Mouse (Mus musculus) forebrain, embryonic 14.5 days (tissue): ENCODE measurements around the gene Kcne4. TPM values are rescaled to one million over a fixed set of nuclear protein-coding genes. Genes with fewer than 3 reads are reported as not detected.

ENCODE experiments used
- ATAC-seq: fragments of 200-750 bp; cut with Nextera tagmentation; 2 replicates; pipeline ENCODE4 v1.8.0; 2017; ENCODE audit warnings: mild to moderate bottlenecking, moderate library complexity
- DNase-seq: peaks from one replicate; pipeline ENCODE4 v3.0.0-alpha.2; 2015; ENCODE audit warnings: low spot score
- H3K27ac ChIP-seq: fragments of 300-500 bp; sonication (generic); 2 replicates; pipeline ENCODE4 v1.5.1; 2014; ENCODE audit warnings: low read depth, mild to moderate bottlenecking, control low read depth, low read length, moderate library complexity
- H3K27me3 ChIP-seq: fragments of 300-500 bp; sonication (generic); replicated peaks from 2 replicates; pipeline ENCODE4 v1.6.1; 2014; ENCODE audit warnings: low read length, control low read depth, mixed read lengths; ENCODE audit not compliant: control insufficient read depth, insufficient read depth
- H3K36me3 ChIP-seq: fragments of 300-500 bp; sonication (generic); 2 replicates; pipeline ENCODE4 v1.6.1; 2014; ENCODE audit warnings: low read length, control low read depth; ENCODE audit not compliant: control insufficient read depth, insufficient read depth
- H3K4me1 ChIP-seq: fragments of 300-500 bp; sonication (generic); 2 replicates; pipeline ENCODE4 v1.6.1; 2014; ENCODE audit warnings: antibody characterized with exemption, low read length, control low read depth; ENCODE audit not compliant: control insufficient read depth, insufficient read depth
- H3K4me2 ChIP-seq: fragments of 300-500 bp; sonication (generic); 2 replicates; pipeline ENCODE4 v1.6.1; 2014; ENCODE audit warnings: mild to moderate bottlenecking, control low read depth, low read length
- H3K4me3 ChIP-seq: fragments of 300-500 bp; sonication (generic); 2 replicates; pipeline ENCODE4 v1.5.1; 2014; ENCODE audit warnings: low read depth, low read length, control low read depth
- H3K9ac ChIP-seq: fragments of 300-500 bp; sonication (generic); 2 replicates; pipeline ENCODE4 v1.6.1; 2014; ENCODE audit warnings: mild to moderate bottlenecking, low read length, control low read depth, moderate library complexity
- H3K9me3 ChIP-seq: fragments of 300-500 bp; sonication (generic); replicated peaks from 2 replicates; pipeline ENCODE4 v1.6.1; 2016; ENCODE audit warnings: low read length, control low read depth, mixed read lengths; ENCODE audit not compliant: control insufficient read depth
- WGBS: fragments of 180-500 bp; shearing (Covaris S2); extraction: QIAGEN DNeasy Blood & Tissue Kit; methylation state at CpG from one replicate; pipeline ENCODE4 v1.1.7; 2014; 5-methylcytosine and 5-hydroxymethylcytosine counted together
- polyA plus RNA-seq: library from polyadenylated mRNA; unstranded; fragments of >200 nt; fragmentation: Nextera tagmentation; extraction: Ambion mirVana; gene quantifications from 2 replicates; pipeline ENCODE4 v1.2.1, GENCODE M21; 2014

Kcne4 gene
- polyA plus RNA-seq, 1 experiment from 2014 or later, result 1.3 TPM

GRCm38 (mm10) chr1:78846471-78846870 lies 29.9 kb downstream of the Kcne4 start:
- ATAC-seq, result no peak
- Histone ChIP-seq H3K4me3 (no peak overlapping the region), H3K27ac (no peak overlapping the region), H3K9me3 (no peaks in the 10 kb centered on the region), H3K27me3 (no peaks in the 10 kb centered on the region), H3K9ac (no peak overlapping the region), H3K4me1 (no peaks in the 10 kb centered on the region), H3K4me2 (no peak overlapping the region), H3K36me3 (no peaks in the 10 kb centered on the region)
- WGBS, result 53% methylated on average over 2 of the region's 2 CpGs
- no peak for DNase-seq

DNA sequence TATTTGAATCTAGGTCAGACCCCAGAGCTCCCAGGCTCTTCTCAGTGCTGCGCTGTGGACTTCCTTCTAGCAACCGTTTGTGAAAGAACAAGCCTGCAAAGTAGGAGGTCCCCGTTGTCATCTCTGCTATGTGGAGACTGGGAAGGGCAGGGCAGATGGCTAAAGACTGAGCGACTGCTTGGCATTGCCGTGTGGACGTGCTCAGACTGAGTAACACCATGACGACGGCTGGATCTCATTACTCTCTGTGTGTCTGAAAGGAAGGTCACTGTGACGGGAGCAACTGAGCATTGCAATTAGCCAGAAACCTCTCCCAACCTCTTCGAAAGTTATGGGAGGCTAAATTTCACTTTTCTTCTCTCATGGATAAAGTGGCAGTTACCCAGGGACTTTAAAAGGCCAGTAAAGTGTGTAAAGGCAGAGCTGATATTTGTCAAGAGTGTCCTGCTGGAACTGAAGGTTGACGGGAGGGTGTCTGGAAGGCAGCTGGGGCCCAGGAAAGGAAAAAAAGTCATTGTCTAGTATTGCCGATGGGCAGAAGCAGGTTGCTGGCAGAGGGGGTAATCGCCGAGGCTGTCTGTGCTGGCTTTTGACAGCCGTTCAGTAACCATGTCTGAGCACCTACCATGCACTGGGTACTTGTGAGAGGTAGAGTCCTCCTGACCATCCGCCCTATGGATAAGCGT lies 36.0 kb downstream of the Kcne4 start:
- peaks cover 8% of the 10 kb centered on the region; the same call in 1 of the 2 replicates for H3K4me1 ChIP-seq
- no peaks in the 10 kb centered on the region for H3K9me3 ChIP-seq
- 55% methylated on average over 17 of the region's 17 CpGs for WGBS
- H3K36me3 ChIP-seq, result no peaks in the 10 kb centered on the region
- no peak overlapping the region for H3K9ac ChIP-seq
- H3K27ac ChIP-seq, result peak overlapping the region; percentile 44
- H3K27me3 ChIP-seq, result no peaks in the 10 kb centered on the region
- DNase-seq (peak; percentile 81), ATAC-seq (peak; percentile 97)
- no peak overlapping the region for H3K4me3 ChIP-seq
- H3K4me2 ChIP-seq, result no peak overlapping the region; the same call in 1 of the 2 replicates

DNA sequence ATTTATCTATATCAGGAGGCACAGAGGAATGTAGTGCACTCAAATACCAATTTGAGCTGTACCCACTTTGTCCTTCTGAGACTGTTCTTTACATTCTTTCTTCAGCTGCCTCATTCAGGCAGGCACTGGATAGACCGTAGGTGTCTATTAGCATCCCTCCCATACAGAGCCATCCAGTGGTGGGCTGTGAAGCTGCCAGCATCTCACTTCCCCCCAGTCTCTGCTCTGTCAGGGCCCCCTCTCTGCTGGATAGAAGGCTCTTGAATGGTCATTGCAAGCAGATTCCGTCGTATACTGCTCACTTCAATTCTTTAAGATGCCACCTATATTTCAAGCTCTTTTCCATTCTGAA lies 36.5 kb downstream of the Kcne4 start:
- Histone ChIP-seq H3K27me3 (no peaks in the 10 kb centered on the region), H3K36me3 (no peaks in the 10 kb centered on the region), H3K27ac (peak overlapping the region; percentile 44), H3K4me3 (no peak overlapping the region), H3K4me1 (peaks cover 8% of the 10 kb centered on the region; the same call in 1 of the 2 replicates), H3K9me3 (no peaks in the 10 kb centered on the region), H3K4me2 (no peak overlapping the region; the same call in 1 of the 2 replicates), H3K9ac (no peak overlapping the region)
- 73% methylated on average over 3 of the region's 3 CpGs for WGBS
- ATAC-seq (peak; percentile 29; the same call in 1 of the 2 replicates), DNase-seq (no peak)

GRCm38 (mm10) chr1:78854306-78854705 lies 37.7 kb downstream of the Kcne4 start:
- no peak for ATAC-seq
- no peak for DNase-seq
- Histone ChIP-seq H3K36me3 (no peaks in the 10 kb centered on the region), H3K27me3 (no peaks in the 10 kb centered on the region), H3K9me3 (no peaks in the 10 kb centered on the region), H3K4me3 (no peak overlapping the region), H3K4me2 (no peak overlapping the region), H3K4me1 (peaks cover 8% of the 10 kb centered on the region; the same call in 1 of the 2 replicates), H3K27ac (no peak overlapping the region), H3K9ac (no peak overlapping the region)
- 53% methylated on average over 1 of the region's 1 CpGs for WGBS

GRCm38 (mm10) chr1:78859573-78859972 lies 43.0 kb downstream of the Kcne4 start:
- no peaks in the 10 kb centered on the region for H3K27me3 ChIP-seq
- H3K9ac ChIP-seq, result no peak overlapping the region
- no peak overlapping the region for H3K27ac ChIP-seq
- 82% methylated on average over 4 of the region's 4 CpGs for WGBS
- ATAC-seq (no peak), DNase-seq (no peak)
- no peak overlapping the region for H3K4me2 ChIP-seq
- no peak overlapping the region for H3K4me3 ChIP-seq
- no peaks in the 10 kb centered on the region for H3K36me3 ChIP-seq
- H3K9me3 ChIP-seq, result no peaks in the 10 kb centered on the region
- H3K4me1 ChIP-seq, result no peaks in the 10 kb centered on the region

DNA sequence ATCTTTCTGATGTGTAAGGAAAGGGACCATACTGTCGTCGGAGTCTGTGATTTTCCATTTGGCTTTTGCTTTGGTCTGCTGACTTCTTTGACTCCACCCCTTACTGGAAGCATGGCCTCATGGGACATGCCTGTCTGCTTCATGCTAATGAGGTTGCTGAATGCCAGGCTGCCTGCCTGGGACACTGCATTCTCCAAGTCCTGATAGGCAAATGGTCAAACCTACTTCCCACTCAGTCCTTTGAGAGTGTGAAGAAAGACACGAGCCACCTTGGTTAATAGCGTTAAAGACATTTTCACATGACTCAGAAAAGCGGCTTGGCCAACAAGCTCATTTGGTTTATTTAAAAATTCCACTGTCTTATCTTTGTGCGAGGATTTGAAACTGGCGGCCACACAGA lies 43.5 kb downstream of the Kcne4 start:
- H3K4me1 ChIP-seq, result no peaks in the 10 kb centered on the region
- no peak for ATAC-seq
- no peak overlapping the region for H3K27ac ChIP-seq
- H3K36me3 ChIP-seq, result no peaks in the 10 kb centered on the region
- no peaks in the 10 kb centered on the region for H3K9me3 ChIP-seq
- no peak for DNase-seq
- H3K27me3 ChIP-seq, result no peaks in the 10 kb centered on the region
- no peak overlapping the region for H3K4me3 ChIP-seq
- WGBS, result 86% methylated on average over 7 of the region's 7 CpGs
- no peak overlapping the region for H3K9ac ChIP-seq
- H3K4me2 ChIP-seq, result no peak overlapping the region

GRCm38 (mm10) chr1:78862281-78862680 lies 45.7 kb downstream of the Kcne4 start:
- no peaks in the 10 kb centered on the region for H3K4me1 ChIP-seq
- DNase-seq (no peak), ATAC-seq (no peak)
- no peak overlapping the region for H3K4me2 ChIP-seq
- H3K9me3 ChIP-seq, result no peaks in the 10 kb centered on the region
- no peaks in the 10 kb centered on the region for H3K36me3 ChIP-seq
- H3K4me3 ChIP-seq, result no peak overlapping the region
- no peaks in the 10 kb centered on the region for H3K27me3 ChIP-seq
- no peak overlapping the region for H3K9ac ChIP-seq
- no peak overlapping the region for H3K27ac ChIP-seq
- WGBS, result 83% methylated on average over 1 of the region's 1 CpGs

- DNase-seq (no peak), ATAC-seq (no peak)
- Histone ChIP-seq H3K9ac (no peak overlapping the region), H3K4me3 (no peak overlapping the region), H3K9me3 (no peaks in the 10 kb centered on the region), H3K4me1 (no peaks in the 10 kb centered on the region), H3K27me3 (no peaks in the 10 kb centered on the region), H3K27ac (no peak overlapping the region), H3K36me3 (no peaks in the 10 kb centered on the region), H3K4me2 (no peak overlapping the region)
- WGBS, result 74% methylated on average over 2 of the region's 2 CpGs
These were observed 47.3 kb downstream of the Kcne4 start for GRCm38 (mm10) chr1:78863833-78864232.

- Histone ChIP-seq H3K27ac (no peak overlapping the region), H3K9ac (no peak overlapping the region), H3K4me2 (no peak overlapping the region), H3K36me3 (no peaks in the 10 kb centered on the region), H3K4me1 (no peaks in the 10 kb centered on the region), H3K9me3 (no peaks in the 10 kb centered on the region), H3K27me3 (no peaks in the 10 kb centered on the region), H3K4me3 (no peak overlapping the region)
- DNase-seq (no peak), ATAC-seq (no peak)
- WGBS, result 73% methylated on average over 6 of the region's 6 CpGs
These were observed 47.8 kb downstream of the Kcne4 start for GRCm38 (mm10) chr1:78864351-78864750.
